Mouse (Mus musculus) hindbrain, embryonic 13.5 days (tissue): ENCODE measurements at regions not wholly inside any gene's neighbourhood (a gene's known extent, or its start where the extent isn't known, plus 50 kb on each side); places are given as distances from the start of the nearest gene placed in this dataset.

ENCODE experiments used
- ATAC-seq: fragments of 200-750 bp; cut with Nextera tagmentation; 2 replicates; pipeline ENCODE4 v1.8.0; 2017; ENCODE audit warnings: moderate TSS enrichment; ENCODE audit not compliant: low FRiP score
- H3K27ac ChIP-seq: fragments of 300-500 bp; sonication (generic); 2 replicates; pipeline ENCODE4 v1.5.1; 2015; ENCODE audit warnings: inconsistent platforms, mild to moderate bottlenecking, moderate library complexity
- H3K27me3 ChIP-seq: fragments of 300-500 bp; sonication (generic); 2 replicates; pipeline ENCODE4 v1.6.1; 2015; ENCODE audit warnings: mild to moderate bottlenecking, inconsistent platforms
- H3K36me3 ChIP-seq: fragments of 300-500 bp; sonication (generic); 2 replicates; pipeline ENCODE4 v1.6.1; 2015; ENCODE audit warnings: mild to moderate bottlenecking, inconsistent platforms
- H3K4me1 ChIP-seq: fragments of 300-500 bp; sonication (generic); replicated peaks from 2 replicates; pipeline ENCODE4 v1.6.1; 2015; ENCODE audit warnings: inconsistent platforms
- H3K4me2 ChIP-seq: fragments of 300-500 bp; sonication (generic); 2 replicates; pipeline ENCODE4 v1.6.1; 2015; ENCODE audit warnings: inconsistent platforms, mild to moderate bottlenecking, moderate library complexity
- H3K4me3 ChIP-seq: fragments of 300-500 bp; sonication (generic); 2 replicates; pipeline ENCODE4 v1.5.1; 2015; ENCODE audit warnings: mild to moderate bottlenecking, inconsistent platforms
- H3K9ac ChIP-seq: fragments of 300-500 bp; sonication (generic); 2 replicates; pipeline ENCODE4 v1.6.1; 2015; ENCODE audit warnings: mild to moderate bottlenecking, inconsistent platforms
- H3K9me3 ChIP-seq: fragments of 300-500 bp; sonication (generic); 2 replicates; pipeline ENCODE4 v1.6.1; 2016; ENCODE audit warnings: inconsistent platforms
- WGBS: fragments of 180-500 bp; shearing (Covaris S2); methylation state at CpG from one replicate; pipeline ENCODE4 v1.1.7; 2015; 5-methylcytosine and 5-hydroxymethylcytosine counted together

GRCm38 (mm10) chr5:51906315-51907109, 283.8 kb downstream of the Dhx15 start:
- Histone ChIP-seq H3K4me2 (no peak overlapping the region), H3K9ac (no peak overlapping the region), H3K4me3 (no peak overlapping the region), H3K36me3 (no peaks in the 10 kb centered on the region), H3K9me3 (no peaks in the 10 kb centered on the region), H3K27me3 (no peaks in the 10 kb centered on the region), H3K4me1 (no peaks in the 10 kb centered on the region), H3K27ac (no peak overlapping the region)
- 81% methylated on average over 9 of the region's 9 CpGs for WGBS
- no peak for ATAC-seq

- no peaks in the 10 kb centered on the region for H3K9me3 ChIP-seq
- no peak overlapping the region for H3K4me2 ChIP-seq
- WGBS, result 79% methylated on average over 8 of the region's 8 CpGs
- H3K27ac ChIP-seq, result no peak overlapping the region
- no peaks in the 10 kb centered on the region for H3K36me3 ChIP-seq
- no peak overlapping the region for H3K4me3 ChIP-seq
- 0 out of 2 replicates have a peak, but pooled peaks cover 2% of the 10 kb centered on the region for H3K27me3 ChIP-seq
- H3K4me1 ChIP-seq, result no peaks in the 10 kb centered on the region
- H3K9ac ChIP-seq, result no peak overlapping the region
- ATAC-seq, result no peak
Observed at GRCm38 (mm10) chr5:51894159-51894558, 296.2 kb downstream of the Dhx15 start.

- Histone ChIP-seq H3K27ac (no peak overlapping the region), H3K4me3 (no peak overlapping the region), H3K4me2 (no peak overlapping the region), H3K27me3 (0 out of 2 replicates have a peak, but pooled peaks cover 2% of the 10 kb centered on the region), H3K36me3 (no peaks in the 10 kb centered on the region), H3K9me3 (no peaks in the 10 kb centered on the region), H3K4me1 (peaks cover 7% of the 10 kb centered on the region), H3K9ac (no peak overlapping the region)
- 75% methylated on average over 4 of the region's 4 CpGs for WGBS
- no peak for ATAC-seq
Observed at GRCm38 (mm10) chr5:51891341-51891740, 299.0 kb downstream of the Dhx15 start.

- Histone ChIP-seq H3K4me1 (peaks cover 7% of the 10 kb centered on the region), H3K27ac (no peak overlapping the region), H3K9ac (no peak overlapping the region), H3K27me3 (no peaks in the 10 kb centered on the region), H3K4me3 (no peak overlapping the region), H3K4me2 (no peak overlapping the region), H3K9me3 (no peaks in the 10 kb centered on the region), H3K36me3 (no peaks in the 10 kb centered on the region)
- 52% methylated on average over 7 of the region's 7 CpGs for WGBS
- ATAC-seq, result no peak
Observed at GRCm38 (mm10) chr5:51888404-51888803, 301.9 kb downstream of the Dhx15 start.

- no peak for ATAC-seq
- H3K4me1 ChIP-seq, result peaks cover 2% of the 10 kb centered on the region; the same call in 1 of the 2 replicates
- H3K4me3 ChIP-seq, result no peak overlapping the region
- no peak overlapping the region for H3K4me2 ChIP-seq
- no peaks in the 10 kb centered on the region for H3K9me3 ChIP-seq
- no peak overlapping the region for H3K27ac ChIP-seq
- H3K36me3 ChIP-seq, result no peaks in the 10 kb centered on the region
- 71% methylated on average over 4 of the region's 4 CpGs for WGBS
- H3K27me3 ChIP-seq, result no peaks in the 10 kb centered on the region
- no peak overlapping the region for H3K9ac ChIP-seq
Observed at GRCm38 (mm10) chr5:51882594-51882993, 307.7 kb downstream of the Dhx15 start.

- H3K9me3 ChIP-seq, result no peaks in the 10 kb centered on the region
- ATAC-seq, result no peak
- H3K36me3 ChIP-seq, result no peaks in the 10 kb centered on the region
- no peaks in the 10 kb centered on the region for H3K27me3 ChIP-seq
- H3K27ac ChIP-seq, result no peak overlapping the region
- peaks cover 2% of the 10 kb centered on the region; the same call in 1 of the 2 replicates for H3K4me1 ChIP-seq
- no peak overlapping the region for H3K9ac ChIP-seq
- H3K4me3 ChIP-seq, result no peak overlapping the region
- no peak overlapping the region for H3K4me2 ChIP-seq
- WGBS, result 84% methylated on average over 3 of the region's 3 CpGs
Observed at GRCm38 (mm10) chr5:51882173-51882572, 308.1 kb downstream of the Dhx15 start.

GRCm38 (mm10) chr5:51876846-51877245, 309.3 kb upstream of the Ppargc1a start:
- WGBS, result 82% methylated on average over 2 of the region's 2 CpGs
- Histone ChIP-seq H3K4me1 (0 out of 2 replicates have a peak, but pooled peaks cover 7% of the 10 kb centered on the region), H3K9me3 (no peaks in the 10 kb centered on the region), H3K9ac (no peak overlapping the region), H3K36me3 (no peaks in the 10 kb centered on the region), H3K4me3 (no peak overlapping the region), H3K27ac (no peak overlapping the region), H3K27me3 (no peaks in the 10 kb centered on the region), H3K4me2 (no peak overlapping the region)
- ATAC-seq, result no peak

GRCm38 (mm10) chr5:51873571-51873970, 306.0 kb upstream of the Ppargc1a start:
- Histone ChIP-seq H3K4me3 (no peak overlapping the region), H3K9me3 (no peaks in the 10 kb centered on the region), H3K27ac (no peak overlapping the region), H3K4me2 (no peak overlapping the region), H3K36me3 (no peaks in the 10 kb centered on the region), H3K27me3 (no peaks in the 10 kb centered on the region), H3K4me1 (0 out of 2 replicates have a peak, but pooled peaks cover 7% of the 10 kb centered on the region), H3K9ac (no peak overlapping the region)
- ATAC-seq, result no peak
- WGBS, result 86% methylated on average over 5 of the region's 5 CpGs

GRCm38 (mm10) chr5:51871735-51872134, 304.2 kb upstream of the Ppargc1a start:
- Histone ChIP-seq H3K4me3 (no peak overlapping the region), H3K27ac (no peak overlapping the region), H3K9ac (no peak overlapping the region), H3K9me3 (no peaks in the 10 kb centered on the region), H3K4me2 (no peak overlapping the region), H3K4me1 (0 out of 2 replicates have a peak, but pooled peaks cover 7% of the 10 kb centered on the region), H3K27me3 (no peaks in the 10 kb centered on the region), H3K36me3 (no peaks in the 10 kb centered on the region)
- ATAC-seq, result no peak
- WGBS, result 83% methylated on average over 12 of the region's 12 CpGs

- H3K27me3 ChIP-seq, result no peaks in the 10 kb centered on the region
- H3K36me3 ChIP-seq, result no peaks in the 10 kb centered on the region
- ATAC-seq, result no peak
- H3K4me1 ChIP-seq, result 0 out of 2 replicates have a peak, but pooled peaks cover 7% of the 10 kb centered on the region
- no peak overlapping the region for H3K9ac ChIP-seq
- no peaks in the 10 kb centered on the region for H3K9me3 ChIP-seq
- H3K27ac ChIP-seq, result no peak overlapping the region
- H3K4me3 ChIP-seq, result no peak overlapping the region
- no peak overlapping the region for H3K4me2 ChIP-seq
- 80% methylated on average over 18 of the region's 18 CpGs for WGBS
Observed at GRCm38 (mm10) chr5:51868223-51868713, 300.7 kb upstream of the Ppargc1a start.

- Histone ChIP-seq H3K4me1 (no peaks in the 10 kb centered on the region), H3K4me2 (no peak overlapping the region), H3K9ac (no peak overlapping the region), H3K9me3 (no peaks in the 10 kb centered on the region), H3K36me3 (no peaks in the 10 kb centered on the region), H3K27ac (no peak overlapping the region), H3K4me3 (no peak overlapping the region), H3K27me3 (no peaks in the 10 kb centered on the region)
- 80% methylated on average over 2 of the region's 2 CpGs for WGBS
- no peak for ATAC-seq
Observed at GRCm38 (mm10) chr5:51866002-51866401, 298.5 kb upstream of the Ppargc1a start.

- no peaks in the 10 kb centered on the region for H3K4me1 ChIP-seq
- WGBS, result 77% methylated on average over 5 of the region's 5 CpGs
Observed at GRCm38 (mm10) chr5:51860496-51860895, 293.0 kb upstream of the Ppargc1a start.

More at GRCm38 (mm10) chr5:51860496-51860895, 293.0 kb upstream of the Ppargc1a start:
- ATAC-seq, result no peak
- H3K36me3 ChIP-seq, result no peaks in the 10 kb centered on the region
- H3K27me3 ChIP-seq, result no peaks in the 10 kb centered on the region
- no peaks in the 10 kb centered on the region for H3K9me3 ChIP-seq
- no peak overlapping the region for H3K9ac ChIP-seq
- H3K27ac ChIP-seq, result no peak overlapping the region
- no peak overlapping the region for H3K4me3 ChIP-seq
- H3K4me2 ChIP-seq, result no peak overlapping the region
